Comparison of ENCODE assay signal across 27 mouse cellular contexts in genomic region chr8:6886779-6887402, GRCm38 (mm10).
"Had no signal": no experiment of that assay in that cellular context is flagged by ENCODE, and none has a peak within 500 bp of the region (broad histone marks: within the 10 kb centered on the region; RNA-seq: fewer than 3 reads in every experiment).

No protein-coding gene starts in this region.

- H3K9ac ChIP-seq: heart, embryonic 13.5 days; heart, embryonic 15.5 days; hindbrain, embryonic 13.5 days; hindbrain, embryonic 15.5 days; kidney, embryonic 15.5 days; limb, embryonic 12.5 days; liver, embryonic 13.5 days; liver, embryonic 15.5 days had no signal

- ATAC-seq: hindbrain, postnatal 0 days had no signal

- H3K9me3 ChIP-seq: heart, embryonic 13.5 days; heart, embryonic 15.5 days; hindbrain, embryonic 13.5 days; hindbrain, embryonic 15.5 days; kidney, embryonic 15.5 days; limb, embryonic 12.5 days; liver, embryonic 13.5 days; liver, embryonic 15.5 days had no signal

- H3K27me3 ChIP-seq: heart, embryonic 13.5 days; heart, embryonic 15.5 days; hindbrain, embryonic 13.5 days; hindbrain, embryonic 15.5 days; kidney, embryonic 15.5 days; limb, embryonic 12.5 days; liver, embryonic 13.5 days; liver, embryonic 15.5 days had no signal

- DNase-seq: gastrocnemius, postnatal 14 days; gastrocnemius, postnatal 36 days; heart, adult 11 months; heart, adult 2 months; heart, postnatal 14 days; heart, postnatal 36 days; kidney, adult 11 months; kidney, adult 2 months; kidney, adult 9 months; kidney, postnatal 14 days; kidney, postnatal 36 days; layer of hippocampus, adult 9-11 months; layer of hippocampus, postnatal 36 days; left cerebral cortex, postnatal 4 days; liver; liver, embryonic 13.5 days had no signal

- H3K4me2 ChIP-seq: heart, embryonic 11.5 days; heart, embryonic 13.5 days; heart, embryonic 15.5 days; hindbrain, embryonic 13.5 days; hindbrain, embryonic 15.5 days; kidney, embryonic 15.5 days; limb, embryonic 12.5 days; liver, embryonic 11.5 days; liver, embryonic 13.5 days; liver, embryonic 15.5 days had no signal

- H3K36me3 ChIP-seq: heart, embryonic 13.5 days; heart, embryonic 15.5 days; hindbrain, embryonic 13.5 days; hindbrain, embryonic 15.5 days; kidney, embryonic 15.5 days; limb, embryonic 12.5 days; liver, embryonic 13.5 days; liver, embryonic 15.5 days had no signal

- H3K4me3 ChIP-seq: heart, adult 2 months; heart, embryonic 13.5 days; heart, embryonic 15.5 days; hindbrain, embryonic 13.5 days; hindbrain, embryonic 15.5 days; kidney, embryonic 15.5 days; limb, embryonic 12.5 days; liver, embryonic 13.5 days; liver, embryonic 15.5 days had no signal

- H3K4me1 ChIP-seq: heart, embryonic 13.5 days; heart, embryonic 15.5 days; hindbrain, embryonic 13.5 days; hindbrain, embryonic 15.5 days; limb, embryonic 12.5 days; liver, embryonic 13.5 days; liver, embryonic 15.5 days had no signal

- H3K27ac ChIP-seq: heart, adult 2 months; heart, embryonic 13.5 days; heart, embryonic 15.5 days; hindbrain, embryonic 13.5 days; hindbrain, embryonic 15.5 days; hindbrain, postnatal 0 days; kidney, embryonic 15.5 days; kidney, postnatal 0 days; limb, embryonic 12.5 days; liver, embryonic 13.5 days; liver, embryonic 15.5 days had no signal
